Mouse (Mus musculus) spleen, postnatal 36 days (tissue): ENCODE results near the gene Hrct1.

Experiments
- DNase-seq, 2 experiments: peaks; one replicate each; pipeline ENCODE4 v3.0.0; 2022; ENCODE audit warnings: low spot score in 2 of 2, mixed read lengths in 1 of 2

Hrct1 gene

GRCm38 (mm10) chr4:43726995-43727394 lies at the start of gene Hrct1:
Gene Hrct1 (plus strand): TSS chr4:43727188.
- DNase-seq, result peak; percentile 11 to 14

- no peak for DNase-seq
These were observed 48.4 kb upstream of the Hrct1 start for GRCm38 (mm10) chr4:43678541-43678940.

- DNase-seq, result no peak
These were observed 47.5 kb upstream of the Hrct1 start for GRCm38 (mm10) chr4:43679416-43680043.

GRCm38 (mm10) chr4:43690021-43690420 lies 37.0 kb upstream of the Hrct1 start:
- no peak for DNase-seq

GRCm38 (mm10) chr4:43691026-43691425 lies 36.0 kb upstream of the Hrct1 start:
- no peak for DNase-seq

GRCm38 (mm10) chr4:43693806-43694241 lies 33.2 kb upstream of the Hrct1 start:
- DNase-seq, result no peak

GRCm38 (mm10) chr4:43694439-43695248 lies 32.3 kb upstream of the Hrct1 start:
- no peak for DNase-seq

- DNase-seq, result no peak
These were observed 31.7 kb upstream of the Hrct1 start for GRCm38 (mm10) chr4:43695249-43695671.

GRCm38 (mm10) chr4:43696561-43696960 lies 30.4 kb upstream of the Hrct1 start:
- DNase-seq, result no peak

- no peak for DNase-seq
These were observed 26.3 kb upstream of the Hrct1 start, which contains the start of gene Olfr70 for GRCm38 (mm10) chr4:43700707-43701106. Gene Olfr70 (minus strand): TSS chr4:43700807.

GRCm38 (mm10) chr4:43703439-43703838 lies 23.5 kb upstream of the Hrct1 start:
- no peak for DNase-seq

GRCm38 (mm10) chr4:43703851-43704250 lies 23.1 kb upstream of the Hrct1 start:
- DNase-seq, result no peak

- DNase-seq, result no peak
These were observed 21.0 kb upstream of the Hrct1 start for GRCm38 (mm10) chr4:43705991-43706390.

GRCm38 (mm10) chr4:43709869-43710268 lies 17.1 kb upstream of the Hrct1 start, which contains the start of gene Olfr71:
Gene Olfr71 (minus strand): TSS chr4:43710255.
- DNase-seq, result no peak

GRCm38 (mm10) chr4:43711821-43712220 lies 15.2 kb upstream of the Hrct1 start:
- peak; percentile 20 to 40 for DNase-seq

- DNase-seq, result no peak
These were observed 13.3 kb upstream of the Hrct1 start for GRCm38 (mm10) chr4:43713652-43714219.

- no peak for DNase-seq
These were observed 6.3 kb upstream of the Hrct1 start for GRCm38 (mm10) chr4:43720491-43721228.

GRCm38 (mm10) chr4:43722191-43722590 lies 4.8 kb upstream of the Hrct1 start:
- no peak for DNase-seq

GRCm38 (mm10) chr4:43724764-43725163 lies 2.2 kb upstream of the Hrct1 start:
- no peak for DNase-seq

- no peak for DNase-seq
These were observed 577 bp upstream of the Hrct1 start for GRCm38 (mm10) chr4:43726228-43726993.
